Mouse (Mus musculus): Measurements from ENCODE around the gene Ninj1.

Ninj1 gene

DNA sequence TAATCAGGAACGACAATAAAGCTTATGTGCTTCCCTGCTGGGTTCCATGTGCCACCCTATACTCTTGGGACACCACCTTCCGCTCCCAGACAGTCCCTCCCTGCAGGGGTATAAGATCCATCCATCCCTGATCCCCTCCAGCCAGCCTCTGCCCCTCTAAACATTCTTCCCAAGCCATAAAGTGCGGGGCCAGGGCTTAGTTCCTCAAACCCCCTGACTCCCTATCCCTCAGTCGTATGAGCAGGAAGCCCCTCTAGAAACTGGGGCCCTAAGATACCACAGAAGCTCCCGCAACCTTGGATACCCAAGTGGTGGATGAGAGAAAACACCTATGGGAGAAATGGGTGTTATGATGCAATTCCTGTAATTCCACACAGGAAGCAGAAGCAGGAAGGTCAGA, 8.9 kb downstream of the Ninj1 start:
- DNase-seq (ENCODE audit: low spot score in 2 of 2) = no peak

DNA sequence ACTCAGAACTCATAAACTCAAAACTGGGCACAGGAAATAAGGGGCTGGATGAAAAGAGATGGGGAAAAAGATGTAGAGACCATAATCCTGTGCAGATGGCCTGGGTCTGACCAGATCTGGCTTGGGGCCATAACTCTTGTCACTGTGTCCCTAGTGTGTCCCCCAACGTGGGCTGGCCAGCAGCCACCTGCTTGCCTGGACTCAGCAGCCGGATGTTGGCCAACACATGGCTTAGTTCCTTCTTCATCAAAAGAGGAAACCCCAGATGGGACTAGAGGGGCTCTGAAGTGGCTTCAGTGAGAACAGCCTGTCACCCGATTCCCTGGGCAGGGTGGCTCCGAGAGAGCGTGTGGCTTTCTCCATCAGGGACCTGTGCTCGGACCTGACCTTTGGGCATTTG, 9.5 kb downstream of the Ninj1 start:
- no peak for DNase-seq (ENCODE audit: low spot score in 2 of 2)

DNA sequence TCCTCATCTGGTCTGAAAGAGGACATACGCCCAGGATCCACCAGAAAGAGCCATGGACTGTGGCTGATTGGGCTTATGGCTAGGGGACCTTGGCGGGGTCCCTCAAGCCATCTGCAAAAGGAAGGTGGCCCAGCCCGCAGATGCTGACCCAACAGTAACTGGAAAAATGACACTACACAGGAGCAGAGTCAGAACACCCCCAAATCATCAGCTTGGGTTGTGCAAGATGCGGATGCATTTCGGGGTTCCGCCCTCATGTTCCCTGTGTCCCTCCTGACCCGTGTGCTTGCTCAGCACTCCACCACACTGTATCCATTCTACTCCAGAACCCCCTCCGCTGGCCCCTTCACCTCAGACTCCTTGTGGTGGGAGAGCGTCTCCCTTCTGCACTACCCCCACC, 11.4 kb downstream of the Ninj1 start:
- DNase-seq (ENCODE audit: low spot score in 2 of 2) = no peak

- DNase-seq (ENCODE audit: low spot score in 2 of 2) = no peak
Observed at GRCm38 (mm10) chr13:49199891-49200290, 12.6 kb downstream of the Ninj1 start.

GRCm38 (mm10) chr13:49200688-49201087, 13.4 kb downstream of the Ninj1 start:
- DNase-seq (ENCODE audit: low spot score in 2 of 2) = no peak

DNA sequence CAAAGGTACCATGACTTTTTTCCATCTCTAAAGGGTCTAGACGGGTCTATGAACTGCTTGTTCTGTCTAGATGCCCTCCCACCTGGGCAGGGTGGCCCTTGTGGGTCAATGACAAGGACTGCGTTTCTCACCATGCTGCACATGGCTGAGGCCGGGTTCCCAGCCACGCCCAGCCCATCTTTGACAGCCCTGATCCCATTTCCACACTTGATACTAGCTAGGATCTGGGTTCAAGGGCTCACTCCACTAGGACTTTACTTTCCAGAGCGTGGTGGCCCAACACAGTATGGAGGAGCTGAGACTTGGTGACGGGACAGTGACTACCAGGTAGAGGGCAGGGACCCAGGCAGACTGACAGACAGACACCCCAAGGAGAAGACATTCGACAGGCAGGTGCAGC, 15.3 kb downstream of the Ninj1 start:
- DNase-seq (ENCODE audit: low spot score in 2 of 2) = no peak

GRCm38 (mm10) chr13:49205381-49205998, 18.2 kb downstream of the Ninj1 start:
- peak; percentile 83 to 90 for DNase-seq (ENCODE audit: low spot score in 2 of 2)

GRCm38 (mm10) chr13:49206341-49206740, 19.1 kb downstream of the Ninj1 start:
- no peak for DNase-seq (ENCODE audit: low spot score in 2 of 2)

GRCm38 (mm10) chr13:49209306-49209705, 22.0 kb downstream of the Ninj1 start:
- DNase-seq (ENCODE audit: low spot score in 2 of 2) = no peak

GRCm38 (mm10) chr13:49212711-49213500, 25.6 kb downstream of the Ninj1 start:
- DNase-seq (ENCODE audit: low spot score in 2 of 2) = no peak

DNA sequence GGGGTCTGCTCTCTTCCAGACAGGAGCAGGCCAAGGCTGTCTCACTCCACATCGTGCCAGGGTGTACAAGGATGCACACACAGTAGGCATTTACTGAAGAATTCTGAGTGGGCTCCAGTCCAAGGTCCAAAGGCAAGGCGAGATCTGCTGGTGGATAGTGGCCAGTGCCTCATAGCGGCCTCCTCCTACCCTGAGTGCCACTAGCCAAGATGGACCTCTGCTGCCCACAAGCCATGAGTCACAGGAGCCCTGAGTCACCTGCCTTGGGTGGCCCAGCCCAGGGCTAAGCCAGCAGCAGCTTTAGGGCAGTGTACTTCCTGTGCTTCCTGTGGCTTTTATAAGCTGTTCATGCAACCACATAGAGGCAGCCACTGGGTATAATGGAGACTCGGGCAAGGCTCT, 26.2 kb downstream of the Ninj1 start:
- DNase-seq (ENCODE audit: low spot score in 2 of 2) = no peak

DNA sequence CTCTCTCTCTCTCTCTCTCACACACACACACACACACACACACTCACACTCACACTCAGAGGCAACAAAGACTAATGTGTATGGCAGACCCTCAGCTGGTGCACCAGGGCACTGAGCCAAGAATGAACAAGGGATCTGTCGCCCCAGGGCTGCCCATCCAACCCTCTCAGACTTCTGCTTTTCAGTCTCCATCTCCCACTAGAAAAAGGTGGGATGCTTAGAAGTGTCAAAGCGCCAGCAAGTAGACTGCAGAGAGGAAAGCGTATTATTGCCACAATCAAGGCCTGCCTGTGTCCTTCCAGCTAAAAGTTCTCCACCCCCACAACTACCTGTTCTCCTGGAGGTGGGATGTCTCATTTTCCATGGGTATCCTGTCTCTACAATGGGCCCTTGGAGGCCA, 27.2 kb downstream of the Ninj1 start:
- no peak for DNase-seq (ENCODE audit: low spot score in 2 of 2)

DNA sequence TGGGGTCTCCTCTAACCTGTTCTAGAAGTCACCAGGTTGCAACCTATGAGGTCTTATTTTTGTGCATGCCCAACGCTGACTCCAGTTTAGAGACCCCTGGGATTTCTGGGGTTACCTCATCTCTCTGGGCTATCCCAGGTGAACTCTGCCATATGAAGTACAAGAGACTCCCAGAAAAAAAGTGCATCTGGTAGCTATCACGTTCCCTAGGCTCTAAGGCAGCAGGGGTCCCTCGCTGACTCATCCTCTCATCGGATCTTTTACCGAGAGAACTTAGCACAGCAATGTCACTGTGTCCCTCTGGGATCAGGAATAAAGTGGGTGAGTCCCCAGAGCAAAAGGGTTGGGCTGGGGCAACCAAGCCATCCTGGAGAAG, 27.8 kb downstream of the Ninj1 start:
- no peak for DNase-seq (ENCODE audit: low spot score in 2 of 2)

GRCm38 (mm10) chr13:49215504-49216219, 28.4 kb downstream of the Ninj1 start, which contains the start of gene Card19:
Card19 (minus strand) TSS chr13:49216037.
- peak; percentile 72 to 85 for DNase-seq (ENCODE audit: low spot score in 2 of 2)

- DNase-seq (ENCODE audit: low spot score in 2 of 2) = no peak
Observed at GRCm38 (mm10) chr13:49216220-49216552, 28.9 kb downstream of the Ninj1 start.

DNA sequence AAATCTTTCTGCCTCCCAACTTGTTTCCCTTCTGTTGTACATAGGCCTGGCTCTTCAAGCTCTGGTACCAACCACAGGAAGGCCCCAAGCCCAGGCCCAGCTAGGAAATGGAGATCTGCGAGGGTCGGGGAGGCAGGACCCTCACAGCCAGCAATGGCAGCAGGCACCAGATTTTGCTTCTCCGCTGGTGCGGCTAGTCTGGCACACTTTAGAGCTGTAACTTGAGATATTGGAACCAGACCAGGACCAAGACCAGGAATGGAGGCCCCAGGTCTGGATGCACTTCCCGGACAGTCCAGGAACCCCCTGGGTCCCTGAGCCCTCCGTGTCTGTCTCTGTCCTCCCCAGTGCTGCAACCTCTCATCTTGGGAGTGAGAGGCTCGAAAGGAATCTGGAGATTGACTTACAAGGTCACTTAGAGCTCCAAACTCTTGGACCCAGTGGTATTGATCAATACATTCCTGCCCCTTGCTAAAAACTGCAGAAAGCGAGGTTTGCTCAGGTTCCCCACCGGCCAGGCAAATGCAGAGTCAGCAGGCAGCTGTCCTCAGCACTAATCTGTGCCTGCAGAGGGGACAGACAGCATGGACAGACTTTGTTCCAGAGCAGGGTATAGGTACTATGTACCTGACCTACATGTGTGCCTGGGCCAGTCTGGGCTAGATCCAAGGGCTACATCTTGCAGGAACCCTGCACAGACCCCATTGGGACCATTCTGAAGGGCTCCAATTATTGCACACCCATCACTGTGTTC, 29.7 kb downstream of the Ninj1 start:
- no peak for DNase-seq (ENCODE audit: low spot score in 2 of 2)

DNA sequence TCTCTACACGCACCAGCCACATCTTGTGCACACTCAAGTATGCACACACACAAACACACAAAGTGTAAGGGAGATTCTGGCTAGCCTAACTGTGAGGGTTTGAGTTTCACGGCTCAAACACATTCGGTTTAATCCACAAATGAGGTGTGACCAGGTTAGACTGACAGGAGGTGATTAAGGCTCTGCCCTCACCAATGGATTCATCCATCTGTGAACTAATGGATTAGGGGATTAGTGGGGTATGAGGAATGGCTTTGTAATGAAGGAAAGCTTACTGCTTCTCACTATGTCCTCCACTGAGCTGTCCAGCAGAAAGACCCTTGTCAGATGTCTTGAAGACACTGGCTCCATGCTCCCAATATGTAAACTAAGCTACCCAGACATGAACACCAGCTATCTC, 31.4 kb downstream of the Ninj1 start:
- DNase-seq (ENCODE audit: low spot score in 2 of 2) = no peak

- no peak for DNase-seq (ENCODE audit: low spot score in 2 of 2)
Observed at GRCm38 (mm10) chr13:49219367-49219766, 32.1 kb downstream of the Ninj1 start.

- DNase-seq (ENCODE audit: low spot score in 2 of 2) = no peak
Observed at GRCm38 (mm10) chr13:49220912-49221311, 33.6 kb downstream of the Ninj1 start.

- DNase-seq (ENCODE audit: low spot score in 2 of 2) = no peak
Observed at GRCm38 (mm10) chr13:49224314-49224713, 37.0 kb downstream of the Ninj1 start.

- DNase-seq (ENCODE audit: low spot score in 2 of 2) = no peak
Observed at GRCm38 (mm10) chr13:49224729-49225128, 37.4 kb downstream of the Ninj1 start.

GRCm38 (mm10) chr13:49225159-49225558, 37.9 kb downstream of the Ninj1 start:
- no peak for DNase-seq (ENCODE audit: low spot score in 2 of 2)
